Mouse (Mus musculus) thymus, adult 18-20 months (tissue): ENCODE results near the gene Bpifb9a.
"Not testable (repeated sequence)": the region's sequence is repeated elsewhere in the genome, so short reads cannot be mapped to it uniquely, and the experiment has no call there.

ENCODE experiments used
- DNase-seq, 2 experiments: peaks; one replicate each; pipeline ENCODE4 v3.0.0; 2022; ENCODE audit warnings: mixed read lengths in 2 of 2

The Bpifb9a gene

DNA sequence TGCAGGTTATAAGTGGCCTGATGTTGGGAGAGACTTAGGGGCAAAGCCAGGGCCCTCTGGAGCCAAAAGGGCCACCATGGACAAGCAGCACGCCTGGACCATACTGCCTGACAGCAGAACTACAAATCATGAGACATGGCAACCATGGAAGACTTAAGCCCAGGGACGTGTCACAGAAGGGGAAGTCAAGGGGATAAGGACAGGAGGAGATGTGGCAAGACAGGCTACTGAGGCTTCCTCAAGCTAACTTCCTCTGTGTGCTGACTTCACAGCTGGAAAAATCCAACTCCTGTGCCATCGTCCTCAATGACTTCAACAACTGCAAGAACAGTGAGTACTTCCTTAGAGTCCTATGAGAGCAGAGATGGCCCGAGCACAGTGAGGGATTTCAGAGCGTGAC, 56.1 kb downstream of the Bpifb9a start:
- DNase-seq, result not testable (repeated sequence)
